Comparison of ENCODE assay signal across 21 mouse cellular contexts in genomic region chr1:136751464-136752191, GRCm38 (mm10).
DNase-seq lines count a peak whose midpoint lies in the region; ATAC-seq lines count a peak whose summit lies in the region.
"Had no signal": no experiment of that assay in that cellular context is flagged by ENCODE, and none has a peak within 500 bp of the region (broad histone marks: within the 10 kb centered on the region; RNA-seq: fewer than 3 reads in every experiment).

No protein-coding gene starts in this region.

- H3K9me3 ChIP-seq in kidney, embryonic 16.5 days (ENCODE audit: low read length), result no peaks in the 10 kb centered on the region
- H3K9me3 ChIP-seq: embryonic facial prominence, embryonic 13.5 days; forebrain, embryonic 12.5 days had no signal

- no peak overlapping the region for H3K27ac ChIP-seq in kidney, embryonic 16.5 days (ENCODE audit: low read length)
- H3K27ac ChIP-seq: embryonic facial prominence, embryonic 13.5 days; forebrain, embryonic 12.5 days; hindbrain, postnatal 0 days had no signal

- no peaks in the 10 kb centered on the region for H3K4me1 ChIP-seq in kidney, embryonic 16.5 days (ENCODE audit: insufficient read depth, low read length)
- H3K4me1 ChIP-seq: embryonic facial prominence, embryonic 13.5 days; forebrain, embryonic 12.5 days had no signal

- 42% methylated on average over 14 of the region's 14 CpGs for WGBS in kidney, embryonic 16.5 days

- no peaks in the 10 kb centered on the region for H3K27me3 ChIP-seq in kidney, embryonic 16.5 days (ENCODE audit: insufficient read depth, low read length)
- H3K27me3 ChIP-seq: embryonic facial prominence, embryonic 13.5 days; forebrain, embryonic 12.5 days had no signal

- no peak overlapping the region for H3K9ac ChIP-seq in kidney, embryonic 16.5 days (replicated peaks; ENCODE audit: low read length)
- H3K9ac ChIP-seq: embryonic facial prominence, embryonic 13.5 days; forebrain, embryonic 12.5 days had no signal

- no peak overlapping the region for H3K4me2 ChIP-seq in kidney, embryonic 16.5 days (replicated peaks; ENCODE audit: low read depth, low read length)
- H3K4me2 ChIP-seq: embryonic facial prominence, embryonic 13.5 days; forebrain, embryonic 12.5 days had no signal

- peak; percentile 70 for ATAC-seq in kidney, embryonic 16.5 days (ENCODE audit: low FRiP score, low TSS enrichment)
- ATAC-seq in megakaryocyte progenitor cell, adult 5-6 weeks (replicated peaks; ENCODE audit: poor library complexity), result no peak
- ATAC-seq: hindbrain, postnatal 0 days; intestine, embryonic 16.5 days had no signal

- peak; percentile 21 for DNase-seq in adrenal gland, postnatal 10 days
- no peak for DNase-seq in adrenal gland, adult 8-10 months
- DNase-seq in kidney, postnatal 36 days, result no peak
- peak; percentile 14 for DNase-seq in urinary bladder, postnatal 14 days (ENCODE audit: low spot score)
- no peak for DNase-seq in urinary bladder, postnatal 4 days (ENCODE audit: low spot score in 2 of 2)
- DNase-seq: cerebellum, adult 2 months; cerebellum, postnatal 36 days; embryo, embryonic 11 days; gastrocnemius, postnatal 36 days; heart, postnatal 10 days; kidney, postnatal 14 days; layer of hippocampus, postnatal 36 days; lung, postnatal 4 days; thymus, postnatal 14 days had no signal

- H3K4me3 ChIP-seq in kidney, embryonic 16.5 days (ENCODE audit: low read length), result no peak overlapping the region
- H3K4me3 ChIP-seq: embryonic facial prominence, embryonic 13.5 days; erythroblast, embryonic 14.5 days; forebrain, embryonic 12.5 days had no signal

- H3K36me3 ChIP-seq in kidney, embryonic 16.5 days (ENCODE audit: insufficient read depth, low read length), result no peaks in the 10 kb centered on the region
- H3K36me3 ChIP-seq: embryonic facial prominence, embryonic 13.5 days; forebrain, embryonic 12.5 days had no signal

Comparison
In these comparisons a context has a peak if more than half of its experiments do, and no peak if none do; other contexts are left out.
1. DNase-seq: peak in adrenal gland, postnatal 10 days (single experiment) and urinary bladder, postnatal 14 days (single experiment); none in adrenal gland, adult 8-10 months (single experiment), kidney, postnatal 36 days (0 of 2) and urinary bladder, postnatal 4 days (0 of 2).